Mouse (Mus musculus) thymus, adult 2 months (tissue): ENCODE data around the gene Tmem221. TPM values are rescaled to one million over a fixed set of nuclear protein-coding genes. Genes with fewer than 3 reads are reported as not detected.

Experiments
- DNase-seq: peaks from one replicate; pipeline ENCODE4 v3.0.0; 2021
- H3K27ac ChIP-seq: fragments of 200-500 bp; 2 replicates; pipeline ENCODE4 v1.5.1; 2012; ENCODE audit warnings: low read length, control low read depth; ENCODE audit not compliant: control insufficient read depth, insufficient read depth
- H3K27me3 ChIP-seq: fragments of 200-500 bp; 2 replicates; pipeline ENCODE4 v1.6.1; 2012; ENCODE audit warnings: mild to moderate bottlenecking, low read length, moderate library complexity, mixed read lengths; ENCODE audit not compliant: control insufficient read depth, insufficient read depth
- H3K36me3 ChIP-seq: fragments of 200-500 bp; 2 replicates; pipeline ENCODE4 v1.6.1; 2012; ENCODE audit warnings: mild to moderate bottlenecking, low read length, moderate library complexity; ENCODE audit not compliant: control insufficient read depth, insufficient read depth
- H3K4me1 ChIP-seq: fragments of 200-500 bp; replicated peaks from 2 replicates; pipeline ENCODE4 v1.6.1; 2012; ENCODE audit warnings: low read length; ENCODE audit not compliant: control insufficient read depth, insufficient read depth
- H3K4me3 ChIP-seq: fragments of 200-500 bp; 2 replicates; pipeline ENCODE4 v1.5.1; 2012; ENCODE audit warnings: mild to moderate bottlenecking, low read length, control low read depth, moderate library complexity; ENCODE audit not compliant: control insufficient read depth, insufficient read depth
- CTCF ChIP-seq: fragments of 200-500 bp; IDR thresholded peaks from 2 replicates; pipeline ENCODE4 v1.5.1; 2012; ENCODE audit warnings: mild to moderate bottlenecking, control low read depth, low read length, moderate library complexity, borderline replicate concordance; ENCODE audit not compliant: control insufficient read depth, poor library complexity, insufficient read depth; ENCODE audit errors: extremely low read depth
- POLR2A ChIP-seq: fragments of 200-500 bp; IDR thresholded peaks from 2 replicates; pipeline ENCODE4 v1.6.1; 2012; ENCODE audit warnings: mild to moderate bottlenecking, low read length, control low read depth, moderate library complexity; ENCODE audit not compliant: control insufficient read depth, poor library complexity, insufficient read depth; ENCODE audit errors: extremely low read depth
- WGBS: fragments of 180-500 bp; shearing (Covaris S2); methylation state at CpG from one replicate; pipeline ENCODE4 v1.1.7; 2018; 5-methylcytosine and 5-hydroxymethylcytosine counted together
- polyA plus RNA-seq: library from polyadenylated mRNA; depleted of rRNA; stranded (reverse); fragments of >200 nt; gene quantifications from 2 replicates; pipeline ENCODE4 v1.2.3, GENCODE M21; 2012

Tmem221 gene
- polyA plus RNA-seq, 1 experiment = 15.5 TPM

DNA sequence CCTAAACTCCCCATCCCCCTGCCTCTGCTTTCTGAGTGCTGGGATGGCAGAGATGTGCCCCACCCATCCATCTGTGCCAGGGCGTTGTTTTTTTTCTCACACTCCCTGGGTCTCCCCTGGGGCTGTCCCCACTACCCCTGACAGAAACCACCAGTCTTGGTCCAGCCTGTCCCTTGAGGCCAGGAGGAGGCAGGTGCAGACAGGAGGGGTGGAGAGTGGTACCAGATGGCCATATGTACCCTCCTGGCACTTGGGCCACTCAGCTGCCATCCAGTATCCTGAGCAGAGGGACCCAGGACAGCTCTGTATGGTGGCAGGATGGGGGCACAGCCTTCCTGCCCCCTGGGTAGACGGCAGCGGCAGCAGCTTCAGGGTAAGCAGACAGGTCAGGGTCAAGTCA is 38.8 kb upstream of the Tmem221 start, which contains the start of gene Fam129c:
Gene Fam129c (plus strand): TSS at position 198 of the 400 bp plus-strand sequence.
- no peak for DNase-seq
- no peak for TF ChIP-seq POLR2A
- no peak for TF ChIP-seq CTCF
- H3K27ac ChIP-seq = no peak within 1 kb of the TSS
- no peaks in the 10 kb centered on the region for H3K27me3 ChIP-seq
- H3K4me1 ChIP-seq = peaks cover 48% of the 10 kb centered on the region
- H3K36me3 ChIP-seq = no peaks in the 10 kb centered on the region
- no peak within 1 kb of the TSS for H3K4me3 ChIP-seq
- WGBS = 89% methylated on average over 3 of the region's 3 CpGs

DNA sequence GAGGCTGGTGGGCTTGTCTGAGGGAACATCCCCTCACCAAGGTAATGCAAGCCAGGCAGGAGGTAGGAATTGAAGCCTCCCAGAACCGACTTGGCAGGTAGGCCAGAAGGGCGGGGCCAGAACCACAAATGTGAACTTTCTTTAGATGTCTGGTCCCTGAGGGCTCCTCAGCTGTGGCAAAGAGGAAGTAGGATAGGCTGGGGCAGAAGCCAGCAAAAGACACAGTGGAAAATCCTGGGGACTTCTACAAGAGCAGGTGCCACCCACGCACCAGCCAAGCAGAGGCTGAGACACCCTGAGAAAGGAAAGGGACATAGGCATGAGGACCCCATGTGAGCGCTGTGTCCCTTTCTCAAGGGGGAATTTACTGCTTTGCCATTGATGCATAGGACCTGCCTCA is 38.1 kb upstream of the Tmem221 start:
- Histone ChIP-seq H3K27me3 (no peaks in the 10 kb centered on the region), H3K27ac (no peak overlapping the region), H3K36me3 (no peaks in the 10 kb centered on the region), H3K4me3 (no peak overlapping the region), H3K4me1 (peaks cover 42% of the 10 kb centered on the region)
- 31% methylated on average over 4 of the region's 4 CpGs for WGBS
- TF ChIP-seq CTCF = no peak
- TF ChIP-seq POLR2A = no peak
- DNase-seq = no peak

DNA sequence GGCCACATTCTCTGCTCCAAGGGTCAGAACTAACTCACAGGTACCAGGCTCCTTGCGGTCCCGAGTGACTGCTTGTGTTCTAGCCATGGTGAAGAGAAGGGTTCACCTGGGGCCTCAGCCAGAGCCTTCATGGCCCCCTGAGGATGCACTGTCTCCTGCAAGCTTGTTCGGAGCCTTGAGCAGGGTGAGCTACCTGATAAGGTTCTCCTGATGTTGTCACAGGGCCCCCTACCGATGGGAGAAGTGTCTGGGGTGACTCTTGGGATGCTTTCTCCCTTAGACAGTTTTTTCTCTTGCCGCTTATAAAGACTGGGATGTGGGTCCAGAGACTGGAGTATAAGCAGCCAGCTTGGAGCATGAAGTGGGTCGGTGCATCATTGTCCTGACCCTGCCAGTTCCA is 37.7 kb upstream of the Tmem221 start:
- 66% methylated on average over 6 of the region's 6 CpGs for WGBS
- Histone ChIP-seq H3K27me3 (no peaks in the 10 kb centered on the region), H3K4me1 (peaks cover 39% of the 10 kb centered on the region)

DNA sequence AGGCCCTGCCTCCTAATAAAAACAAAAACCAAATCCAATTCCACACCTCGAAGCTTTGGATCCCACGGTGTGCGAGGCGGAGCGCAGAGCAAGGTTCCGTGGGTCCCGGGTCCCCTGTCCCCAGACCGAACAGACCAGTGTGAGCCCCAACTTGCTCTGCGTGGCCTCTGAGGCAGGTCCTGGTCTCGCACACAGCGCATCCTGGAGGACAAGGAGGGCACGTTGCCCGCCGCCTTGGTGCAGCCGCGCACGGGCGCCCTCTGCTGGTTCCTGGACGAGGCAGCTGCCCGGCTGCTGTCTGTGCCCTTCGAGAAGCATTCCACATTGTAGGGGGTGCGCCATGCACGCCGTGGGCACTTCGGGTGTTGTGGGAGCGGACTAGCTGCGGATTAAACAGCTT is 37.2 kb upstream of the Tmem221 start:
- peaks cover 42% of the 10 kb centered on the region for H3K4me1 ChIP-seq
- no peaks in the 10 kb centered on the region for H3K36me3 ChIP-seq
- WGBS = 20% methylated on average over 27 of the region's 27 CpGs
- no peak overlapping the region for H3K27ac ChIP-seq
- H3K27me3 ChIP-seq = no peaks in the 10 kb centered on the region
- DNase-seq = peak; percentile 92
- H3K4me3 ChIP-seq = no peak overlapping the region
- peak; percentile 100 for TF ChIP-seq CTCF
- TF ChIP-seq POLR2A = no peak

More for the DNA sequence above, 37.7 kb upstream of the Tmem221 start:
- TF ChIP-seq CTCF (no peak), POLR2A (no peak)
- Histone ChIP-seq H3K27ac (no peak overlapping the region), H3K36me3 (no peaks in the 10 kb centered on the region), H3K4me3 (no peak overlapping the region)
- no peak for DNase-seq

DNA sequence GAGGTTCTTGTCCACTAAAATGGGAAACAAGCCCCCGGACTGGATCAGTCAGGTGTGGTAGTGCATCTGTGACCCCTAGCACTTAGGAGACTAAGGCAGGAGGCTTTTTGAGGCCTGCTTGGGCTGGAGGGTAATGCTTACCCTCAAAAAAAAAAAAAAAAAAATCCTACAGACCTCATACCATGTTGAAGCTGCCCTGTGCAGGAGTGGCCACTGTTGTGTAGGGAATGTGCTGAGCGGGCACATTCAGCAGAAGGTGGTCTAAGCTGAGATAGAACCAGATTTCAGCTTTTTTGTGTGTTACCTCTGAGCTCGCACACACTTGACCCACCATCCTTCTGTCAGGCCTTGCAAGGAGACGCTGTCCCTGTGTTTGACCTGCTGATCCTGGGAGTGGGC is 35.7 kb upstream of the Tmem221 start:
- no peak for DNase-seq
- peaks cover 56% of the 10 kb centered on the region for H3K4me1 ChIP-seq
- H3K27ac ChIP-seq = no peak overlapping the region
- WGBS = 100% methylated on average over 4 of the region's 4 CpGs
- no peak overlapping the region for H3K4me3 ChIP-seq
- no peaks in the 10 kb centered on the region for H3K27me3 ChIP-seq
- TF ChIP-seq CTCF (no peak), POLR2A (no peak)
- no peaks in the 10 kb centered on the region for H3K36me3 ChIP-seq

DNA sequence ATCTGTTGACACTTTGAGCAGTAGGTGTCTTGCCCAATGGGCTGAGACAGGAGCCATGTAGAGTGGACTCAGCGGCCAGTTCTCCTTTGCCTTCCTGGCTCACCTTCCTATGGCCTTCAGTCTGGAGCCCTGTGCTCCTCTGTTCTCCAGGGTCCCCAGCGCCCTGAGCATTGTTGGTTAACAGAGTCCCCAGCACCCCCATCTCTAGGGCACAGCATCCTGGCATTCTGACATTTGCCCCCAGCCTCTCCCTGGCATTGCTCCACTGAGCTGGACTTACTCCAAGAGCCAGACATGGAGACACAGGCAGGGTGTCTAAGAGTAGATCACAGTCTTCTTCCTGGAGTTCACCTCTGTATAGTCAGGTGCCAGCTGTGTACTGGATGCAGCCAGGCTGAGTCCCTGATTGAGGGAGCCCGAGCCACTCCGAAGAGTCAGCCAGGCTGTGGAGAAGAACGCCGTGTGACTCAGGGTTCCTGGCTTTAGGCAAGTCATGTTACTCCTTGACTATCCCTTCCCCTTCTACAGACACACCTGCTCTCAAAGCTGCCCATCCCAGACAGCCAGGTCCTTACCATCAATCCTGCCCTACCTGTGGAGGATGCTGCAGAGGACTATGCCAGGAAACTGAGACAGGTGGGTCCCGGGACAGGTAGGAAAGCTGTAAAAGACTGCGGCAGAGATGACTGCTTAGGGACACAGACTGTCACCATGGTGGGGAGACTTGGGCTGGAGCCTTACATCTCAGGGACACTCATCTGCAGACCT is 35.1 kb upstream of the Tmem221 start:
- no peaks in the 10 kb centered on the region for H3K27me3 ChIP-seq
- no peak overlapping the region for H3K4me3 ChIP-seq
- H3K4me1 ChIP-seq = peaks cover 61% of the 10 kb centered on the region
- no peaks in the 10 kb centered on the region for H3K36me3 ChIP-seq
- 95% methylated on average over 8 of the region's 8 CpGs for WGBS
- H3K27ac ChIP-seq = no peak overlapping the region
- no peak for DNase-seq
- TF ChIP-seq CTCF = no peak
- TF ChIP-seq POLR2A = no peak

DNA sequence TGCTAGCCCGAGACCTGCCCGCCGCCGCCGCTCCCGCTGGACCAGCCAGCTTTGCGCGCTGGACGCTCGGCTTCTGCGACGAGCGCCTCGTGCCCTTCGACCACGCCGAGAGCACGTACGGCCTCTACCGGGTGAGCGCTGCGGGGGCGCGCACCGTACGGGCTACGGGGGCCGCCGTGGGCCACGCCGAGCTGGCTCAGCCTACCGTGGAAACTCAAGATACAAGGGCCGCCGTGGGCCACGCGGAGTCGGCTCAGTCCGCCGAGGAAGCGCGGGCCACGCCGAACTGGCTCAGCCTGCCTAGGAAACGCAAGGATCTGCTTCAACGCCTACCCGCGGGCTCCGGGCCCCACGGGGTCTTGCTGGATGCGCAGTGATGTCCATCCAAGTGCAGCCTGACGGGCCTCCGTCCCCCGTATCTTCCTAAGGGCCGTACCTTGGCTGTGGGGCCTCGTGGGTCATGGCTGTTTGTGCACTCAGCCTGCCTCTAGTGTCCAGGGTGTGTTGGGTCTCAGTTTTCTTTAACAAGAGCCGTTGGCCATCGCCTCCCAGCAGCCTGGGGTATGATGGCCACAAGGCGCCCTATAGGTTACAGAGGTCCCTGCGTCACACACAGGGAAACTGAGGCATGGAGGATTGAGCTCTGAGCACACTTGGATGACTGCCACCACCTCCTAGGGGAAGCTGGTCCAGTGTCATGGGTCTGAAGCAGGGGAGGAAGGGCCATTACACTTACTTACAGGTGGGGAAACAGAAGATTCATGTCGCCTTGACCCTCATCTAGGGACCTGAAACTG is 33.9 kb upstream of the Tmem221 start:
- peaks cover 67% of the 10 kb centered on the region for H3K4me1 ChIP-seq
- peak overlapping the region; percentile 94 for H3K27ac ChIP-seq
- 0 out of 2 replicates have a peak, but pooled peaks have one; percentile 23 for TF ChIP-seq POLR2A
- TF ChIP-seq CTCF = no peak
- DNase-seq = peak; percentile 82
- 3% methylated on average over 60 of the region's 60 CpGs for WGBS
- H3K4me3 ChIP-seq = peak overlapping the region; percentile 76
- H3K27me3 ChIP-seq = no peaks in the 10 kb centered on the region
- H3K36me3 ChIP-seq = no peaks in the 10 kb centered on the region
